Mouse (Mus musculus) liver, embryonic 11.5 days (tissue): Measurements from ENCODE around the gene Ssh3. TPM values are rescaled to one million over a fixed set of nuclear protein-coding genes. Genes with fewer than 3 reads are reported as not detected.

Source experiments
- ATAC-seq: fragments of 200-750 bp; cut with Nextera tagmentation; replicated peaks from 2 replicates; pipeline ENCODE4 v1.8.0; 2017; ENCODE audit warnings: moderate number of reproducible peaks, mild to moderate bottlenecking, moderate TSS enrichment, moderate library complexity; ENCODE audit not compliant: low FRiP score
- DNase-seq: peaks from one replicate; pipeline ENCODE4 v3.0.0-alpha.2; 2017; ENCODE audit warnings: low spot score
- H3K27ac ChIP-seq: fragments of 300-500 bp; sonication (generic); 2 replicates; pipeline ENCODE4 v1.5.1; 2014; ENCODE audit warnings: mild to moderate bottlenecking, low read depth, low read length, control low read depth
- H3K27me3 ChIP-seq: fragments of 300-500 bp; sonication (generic); replicated peaks from 2 replicates; pipeline ENCODE4 v1.6.1; 2014; ENCODE audit warnings: low read length, mixed read lengths; ENCODE audit not compliant: control insufficient read depth, insufficient read depth
- H3K36me3 ChIP-seq: fragments of 300-500 bp; sonication (generic); 2 replicates; pipeline ENCODE4 v1.6.1; 2014; ENCODE audit warnings: mild to moderate bottlenecking, low read length, moderate library complexity, mixed read lengths; ENCODE audit not compliant: control insufficient read depth, insufficient read depth
- H3K4me1 ChIP-seq: fragments of 300-500 bp; sonication (generic); replicated peaks from 2 replicates; pipeline ENCODE4 v1.6.1; 2014; ENCODE audit warnings: low read length, mixed read lengths; ENCODE audit not compliant: control insufficient read depth, insufficient read depth
- H3K4me2 ChIP-seq: fragments of 300-500 bp; sonication (generic); 2 replicates; pipeline ENCODE4 v1.6.1; 2014; ENCODE audit warnings: mild to moderate bottlenecking, control low read depth, moderate library complexity
- H3K4me3 ChIP-seq: fragments of 300-500 bp; sonication (generic); 2 replicates; pipeline ENCODE4 v1.5.1; 2014; ENCODE audit warnings: low read depth, low read length, control low read depth
- H3K9ac ChIP-seq: fragments of 300-500 bp; sonication (generic); 2 replicates; pipeline ENCODE4 v1.6.1; 2014; ENCODE audit warnings: low read depth, low read length, control low read depth
- H3K9me3 ChIP-seq: fragments of 300-500 bp; sonication (generic); 2 replicates; pipeline ENCODE4 v1.6.1; 2016; ENCODE audit warnings: low read length, inconsistent platforms, mixed read lengths; ENCODE audit not compliant: control insufficient read depth
- WGBS: fragments of 180-500 bp; shearing (Covaris S2); extraction: QIAGEN DNeasy Blood & Tissue Kit; methylation state at CpG from one replicate; pipeline ENCODE4 v1.1.7; 2014; 5-methylcytosine and 5-hydroxymethylcytosine counted together
- microRNA-seq: library from miRNA; unstranded; fragments of <30 nt; microRNA quantifications from one replicate; pipeline ENCODE4, GENCODE M21; 2017; ENCODE audit warnings: borderline number of aligned reads
- polyA plus RNA-seq: library from polyadenylated mRNA; unstranded; fragments of >200 nt; fragmentation: Nextera tagmentation; extraction: Ambion mirVana; gene quantifications from 2 replicates; pipeline ENCODE4 v1.2.1, GENCODE M21; 2014

Gene Ssh3
- polyA plus RNA-seq, 1 experiment from 2014 or later, result 3.3 TPM

GRCm38 (mm10) chr19:4214071-4214770 lies 54.8 kb downstream of the Ssh3 start, which contains the start of the genes Clcf1 and AC109138.7:
Clcf1 (plus strand) TSS chr19:4214238.
AC109138.7 (plus strand) TSS chr19:4214357.
- under 1% methylated on average over 48 of the region's 49 CpGs for WGBS
- peak within 1 kb of the TSS; percentile 82 for H3K27ac ChIP-seq
- ATAC-seq, result peak; percentile 34; the same call in 1 of the 2 replicates

GRCm38 (mm10) chr19:4213524-4213974 lies 55.4 kb downstream of the Ssh3 start:
- no peak for ATAC-seq
- Histone ChIP-seq H3K4me3 (peak overlapping the region; percentile 67), H3K9ac (no peak overlapping the region), H3K4me1 (peaks cover 33% of the 10 kb centered on the region), H3K36me3 (no peaks in the 10 kb centered on the region), H3K27me3 (peaks cover 90% of the 10 kb centered on the region), H3K27ac (no peak overlapping the region), H3K9me3 (no peaks in the 10 kb centered on the region), H3K4me2 (peak overlapping the region; percentile 84)
- 3% methylated on average over 9 of the region's 9 CpGs for WGBS
- no peak for DNase-seq

More at GRCm38 (mm10) chr19:4214071-4214770, 54.8 kb downstream of the Ssh3 start, which contains the start of the genes Clcf1 and AC109138.7:
- no peaks in the 10 kb centered on the region for H3K9me3 ChIP-seq
- peak within 1 kb of the TSS; percentile 84 for H3K4me2 ChIP-seq
- H3K9ac ChIP-seq, result peak within 1 kb of the TSS; percentile 73
- H3K4me1 ChIP-seq, result peaks cover 33% of the 10 kb centered on the region
- peak within 1 kb of the TSS; percentile 67 for H3K4me3 ChIP-seq
- DNase-seq, result no peak
- peaks cover 86% of the 10 kb centered on the region for H3K27me3 ChIP-seq
- H3K36me3 ChIP-seq, result no peaks in the 10 kb centered on the region

GRCm38 (mm10) chr19:4211891-4212588 lies 56.9 kb downstream of the Ssh3 start:
- Histone ChIP-seq H3K4me2 (no peak overlapping the region), H3K27ac (no peak overlapping the region), H3K36me3 (no peaks in the 10 kb centered on the region), H3K4me1 (peaks cover 29% of the 10 kb centered on the region), H3K4me3 (no peak overlapping the region), H3K9ac (no peak overlapping the region), H3K27me3 (peaks cover 77% of the 10 kb centered on the region), H3K9me3 (no peaks in the 10 kb centered on the region)
- DNase-seq, result no peak
- 40% methylated on average over 4 of the region's 4 CpGs for WGBS
- ATAC-seq, result no peak

Small RNA genes within 50 kb of the gene (microRNA-seq; reads per million reads assigned to microRNA genes)
- gene Gm26115 (not detected), gene Mir6985 (not detected)

Other genes with a start within 250 kb of the Ssh3 start
- gene Gstp1, start 231.2 kb downstream of the Ssh3 start, polyA plus RNA-seq, result 733 and 765 TPM in 2 replicates
- gene Gstp2, start 223.2 kb downstream of the Ssh3 start, polyA plus RNA-seq, result 5.5 and 6.1 TPM in 2 replicates
- 14.6 and 16.7 TPM in 2 replicates for gene Gstp3, start 209.6 kb downstream of the Ssh3 start, polyA plus RNA-seq
- gene Cabp2, start 187.6 kb downstream of the Ssh3 start, polyA plus RNA-seq, result 0.51 and 0.52 TPM in 2 replicates
- gene Cdk2ap2, start 172.0 kb downstream of the Ssh3 start, polyA plus RNA-seq, result 121 and 135 TPM in 2 replicates
- 7.2 and 8.0 TPM in 2 replicates for gene Pitpnm1, start 169.2 kb downstream of the Ssh3 start, polyA plus RNA-seq
- 56.2 and 61.8 TPM in 2 replicates for gene Aip, start 143.3 kb downstream of the Ssh3 start, polyA plus RNA-seq
- gene Gpr152, start 129.4 kb downstream of the Ssh3 start, polyA plus RNA-seq, result not detected in 2 replicates
- gene Cabp4, start 125.1 kb downstream of the Ssh3 start, polyA plus RNA-seq, result 0.21 TPM in 1 of 2 replicates, not detected in the other
- gene Coro1b, start 120.6 kb downstream of the Ssh3 start, polyA plus RNA-seq, result 126 and 132 TPM in 2 replicates
- gene Ptprcap, start 115.6 kb downstream of the Ssh3 start, polyA plus RNA-seq, result 38.7 and 41.1 TPM in 2 replicates
- 41.0 and 53.5 TPM in 2 replicates for gene Rps6kb2, start 105.8 kb downstream of the Ssh3 start, polyA plus RNA-seq
- gene Carns1, start 93.7 kb downstream of the Ssh3 start, polyA plus RNA-seq, result 0.89 and 1.2 TPM in 2 replicates
- 3.3 and 3.4 TPM in 2 replicates for gene Tbc1d10c, start 77.9 kb downstream of the Ssh3 start, polyA plus RNA-seq
- gene Ppp1ca, start 77.1 kb downstream of the Ssh3 start, polyA plus RNA-seq, result 773 and 809 TPM in 2 replicates
- gene Rad9a, start 67.5 kb downstream of the Ssh3 start, polyA plus RNA-seq, result 35.7 and 38.8 TPM in 2 replicates
- 1.9 and 2.4 TPM in 2 replicates for gene Clcf1, start 54.9 kb downstream of the Ssh3 start, polyA plus RNA-seq
- not detected in 2 replicates for gene AC109138.7, start 54.8 kb downstream of the Ssh3 start, polyA plus RNA-seq
- 22.1 and 24.9 TPM in 2 replicates for gene Pold4, start 37.3 kb downstream of the Ssh3 start, polyA plus RNA-seq
- 2.9 and 3.2 TPM in 2 replicates for gene Ankrd13d, start 14.0 kb upstream of the Ssh3 start, polyA plus RNA-seq
- gene Grk2, start 37.0 kb upstream of the Ssh3 start, polyA plus RNA-seq, result 22.1 and 23.1 TPM in 2 replicates
- gene Kdm2a, start 129.1 kb upstream of the Ssh3 start, polyA plus RNA-seq, result 39.8 and 40.2 TPM in 2 replicates
- 10.3 and 14.3 TPM in 2 replicates for gene Rhod, start 170.3 kb upstream of the Ssh3 start, polyA plus RNA-seq
- 0.26 and 0.27 TPM in 2 replicates for gene Syt12, start 208.3 kb upstream of the Ssh3 start, polyA plus RNA-seq
- gene 2010003K11Rik, start 229.4 kb upstream of the Ssh3 start, polyA plus RNA-seq, result 0.14 TPM in 1 of 2 replicates, not detected in the other
- 18.6 and 21.0 TPM in 2 replicates for gene Pcx, start 241.3 kb upstream of the Ssh3 start, polyA plus RNA-seq